Mouse (Mus musculus) large intestine, adult 2 months (tissue): Measurements from ENCODE around the gene Slc11a1. TPM values are rescaled to one million over a fixed set of nuclear protein-coding genes. Genes with fewer than 3 reads are reported as not detected.
"Not testable (repeated sequence)": the region's sequence is repeated elsewhere in the genome, so short reads cannot be mapped to it uniquely, and the experiment has no call there.

Experiments
- DNase-seq: peaks from one replicate; pipeline ENCODE4 v3.0.0-alpha.2; 2012; ENCODE audit warnings: low read depth, low spot score
- WGBS: fragments of 180-500 bp; shearing (Covaris S2); methylation state at CpG from one replicate; pipeline ENCODE4 v1.1.7; 2018; 5-methylcytosine and 5-hydroxymethylcytosine counted together
- polyA plus RNA-seq: library from polyadenylated mRNA; depleted of rRNA; stranded (reverse); fragments of >200 nt; gene quantifications from 2 replicates; pipeline ENCODE4 v1.2.3, GENCODE M21; 2012; rRNA removed

The Slc11a1 gene
- polyA plus RNA-seq = 16.0 and 20.0 TPM in 2 replicates

GRCm38 (mm10) chr1:74374980-74375379 is at the start of gene Slc11a1:
Gene Slc11a1 (plus strand): TSS chr1:74375195.
- no peak for DNase-seq
- 73% methylated on average over 8 of the region's 8 CpGs for WGBS

GRCm38 (mm10) chr1:74326916-74327315 is 48.1 kb upstream of the Slc11a1 start:
- 91% methylated on average over 2 of the region's 2 CpGs for WGBS
- DNase-seq = not testable (repeated sequence)

- 37% methylated on average over 7 of the region's 7 CpGs for WGBS
- no peak for DNase-seq
Observed at GRCm38 (mm10) chr1:74329899-74330431, 45.0 kb upstream of the Slc11a1 start.

GRCm38 (mm10) chr1:74331046-74331681 is 43.8 kb upstream of the Slc11a1 start:
- WGBS = 48% methylated on average over 4 of the region's 4 CpGs
- DNase-seq = no peak

- DNase-seq = peak; percentile 81
- WGBS = under 1% methylated on average over 36 of the region's 36 CpGs
Observed at GRCm38 (mm10) chr1:74332241-74332763, 42.7 kb upstream of the Slc11a1 start.

GRCm38 (mm10) chr1:74332930-74333329 is 42.1 kb upstream of the Slc11a1 start:
- no peak for DNase-seq
- 7% methylated on average over 9 of the region's 9 CpGs for WGBS

- WGBS = 96% methylated on average over 3 of the region's 3 CpGs
- no peak for DNase-seq
Observed at GRCm38 (mm10) chr1:74334607-74335006, 40.4 kb upstream of the Slc11a1 start.

GRCm38 (mm10) chr1:74335033-74335432 is 40.0 kb upstream of the Slc11a1 start:
- DNase-seq = no peak
- 67% methylated on average over 4 of the region's 4 CpGs for WGBS

GRCm38 (mm10) chr1:74335436-74336170 is 39.4 kb upstream of the Slc11a1 start:
- no peak for DNase-seq
- 83% methylated on average over 6 of the region's 6 CpGs for WGBS

- 87% methylated on average over 3 of the region's 3 CpGs for WGBS
- no peak for DNase-seq
Observed at GRCm38 (mm10) chr1:74337241-74337771, 37.7 kb upstream of the Slc11a1 start.

- no peak for DNase-seq
- 85% methylated on average over 5 of the region's 5 CpGs for WGBS
Observed at GRCm38 (mm10) chr1:74338013-74338412, 37.0 kb upstream of the Slc11a1 start.

GRCm38 (mm10) chr1:74338626-74339025 is 36.4 kb upstream of the Slc11a1 start:
- DNase-seq = no peak
- 80% methylated on average over 4 of the region's 4 CpGs for WGBS

GRCm38 (mm10) chr1:74339917-74340316 is 35.1 kb upstream of the Slc11a1 start:
- no peak for DNase-seq
- 91% methylated on average over 9 of the region's 9 CpGs for WGBS

GRCm38 (mm10) chr1:74340361-74340764 is 34.6 kb upstream of the Slc11a1 start:
- WGBS = 48% methylated on average over 6 of the region's 6 CpGs
- DNase-seq = no peak

GRCm38 (mm10) chr1:74340992-74341391 is 34.0 kb upstream of the Slc11a1 start:
- WGBS = 91% methylated on average over 4 of the region's 4 CpGs
- not testable (repeated sequence) for DNase-seq

- 82% methylated on average over 7 of the region's 7 CpGs for WGBS
- DNase-seq = no peak
Observed at GRCm38 (mm10) chr1:74341898-74342297, 33.1 kb upstream of the Slc11a1 start.

GRCm38 (mm10) chr1:74342308-74342707 is 32.7 kb upstream of the Slc11a1 start:
- no peak for DNase-seq
- WGBS = 88% methylated on average over 1 of the region's 1 CpGs

GRCm38 (mm10) chr1:74343161-74343560 is 31.8 kb upstream of the Slc11a1 start:
- 62% methylated on average over 5 of the region's 5 CpGs for WGBS
- no peak for DNase-seq

- WGBS = 87% methylated on average over 11 of the region's 11 CpGs
- DNase-seq = no peak
Observed at GRCm38 (mm10) chr1:74344163-74344916, 30.7 kb upstream of the Slc11a1 start.
